ENCODE assay signal across 27 mouse cellular contexts in the genomic region with DNA sequence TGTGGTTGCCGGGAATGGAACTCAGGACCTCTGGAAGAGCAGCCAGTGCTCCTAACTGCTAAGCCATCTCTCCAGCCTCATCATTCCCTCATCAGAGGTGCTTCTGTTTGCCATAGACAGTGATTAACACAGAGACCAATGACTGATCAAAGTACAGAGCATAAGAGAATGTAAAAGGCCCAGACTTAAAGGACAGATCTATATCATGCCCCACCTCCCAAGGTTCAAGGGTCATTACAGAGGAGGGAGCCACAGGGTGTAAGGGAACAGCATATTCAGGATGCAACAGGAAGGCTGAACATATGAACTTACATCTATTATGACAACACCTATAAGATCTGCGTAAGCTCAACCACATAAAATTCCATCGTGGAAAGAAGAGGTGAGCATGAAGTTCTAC. TPM values are rescaled to one million over a fixed set of nuclear protein-coding genes. Genes with fewer than 3 reads are reported as not detected.
"Had no signal": no experiment of that assay in that cellular context is flagged by ENCODE, and none has a peak within 500 bp of the region (broad histone marks: within the 10 kb centered on the region; RNA-seq: fewer than 3 reads in every experiment).

No protein-coding gene starts in this region.

- H3K4me2 ChIP-seq: lung, embryonic 14.5 days; midbrain, embryonic 13.5 days; neural tube, embryonic 13.5 days had no signal

- H3K27me3 ChIP-seq: midbrain, embryonic 13.5 days; neural tube, embryonic 13.5 days had no signal

- ATAC-seq: lung, postnatal 0 days; midbrain, embryonic 13.5 days; midbrain, embryonic 16.5 days had no signal

- DNase-seq: kidney, adult 8-10 months; kidney, postnatal 14 days; layer of hippocampus, postnatal 36 days; lung, embryonic 14.5 days; retina, postnatal 1 day; right cerebral cortex, postnatal 25 days; thymus, postnatal 25 days had no signal

- H3K4me3 ChIP-seq: left cerebral cortex, adult 2 months; midbrain, embryonic 13.5 days; myocyte; neural tube, embryonic 13.5 days had no signal

- H3K4me1 ChIP-seq: midbrain, embryonic 13.5 days; neural tube, embryonic 13.5 days had no signal

- H3K9ac ChIP-seq: liver, embryonic 14.5 days; lung, embryonic 14.5 days; midbrain, embryonic 13.5 days; neural tube, embryonic 13.5 days had no signal

- H3K36me3 ChIP-seq: midbrain, embryonic 13.5 days; neural tube, embryonic 13.5 days had no signal

- H3K27ac ChIP-seq: left cerebral cortex, adult 2 months; liver, embryonic 14.5 days; macrophage; midbrain, embryonic 13.5 days; neural tube, embryonic 13.5 days had no signal

RNA-seq across cellular contexts. Expression of a gene that starts 10.7 kb away (rescaled TPM):
- total RNA-seq: layer of hippocampus, adult 8-10 months; layer of hippocampus, postnatal 10 days; layer of hippocampus, postnatal 36 days; left cerebral cortex, adult 2 months; left cerebral cortex, postnatal 10 days; left cerebral cortex, postnatal 36 days; megakaryocyte, adult 5-6 weeks; monocyte, adult 5-6 weeks; neutrophil, adult 5-6 weeks had no signal
- polyA plus RNA-seq: intestine, embryonic 14.5 days; kidney, embryonic 16.5 days; limb, embryonic 11.5 days; limb, embryonic 14.5 days; liver, embryonic 14.5 days; lung, embryonic 14.5 days; lung, postnatal 0 days; macrophage; midbrain, embryonic 13.5 days; midbrain, embryonic 16.5 days; myocyte; neural tube, embryonic 13.5 days; spleen, adult 2 months had no signal
